12 mouse cellular contexts compared by ENCODE assay signal in genomic region chr3:69524356-69525071, GRCm38 (mm10).
DNase-seq lines count a peak whose midpoint lies in the region; ATAC-seq and TF ChIP-seq lines count a peak whose summit lies in the region.
"Had no signal": no experiment of that assay in that cellular context is flagged by ENCODE, and none has a peak within 500 bp of the region (broad histone marks: within the 10 kb centered on the region; RNA-seq: fewer than 3 reads in every experiment).

No protein-coding gene starts in this region.

- H3K4me1 ChIP-seq in forebrain, embryonic 13.5 days = peaks cover 22% of the 10 kb centered on the region
- no peaks in the 10 kb centered on the region for H3K4me1 ChIP-seq in forebrain, postnatal 0 days (ENCODE audit: insufficient read depth)
- 0 out of 2 replicates have a peak, but pooled peaks cover 13% of the 10 kb centered on the region for H3K4me1 ChIP-seq in stomach, embryonic 14.5 days (ENCODE audit: control insufficient read depth, insufficient read depth, low read length)
- H3K4me1 ChIP-seq in stomach, postnatal 0 days (replicated peaks; ENCODE audit: control insufficient read depth, insufficient read depth) = no peaks in the 10 kb centered on the region
- H3K4me1 ChIP-seq: heart, embryonic 10.5 days had no signal

- TF ChIP-seq CTCF in forebrain, postnatal 0 days (IDR thresholded peaks at IDR 0.05; ENCODE audit: low read depth) = no peak
- no peak for TF ChIP-seq CTCF in stomach, postnatal 0 days (IDR thresholded peaks at IDR 0.05; ENCODE audit: low read depth)

- no peak overlapping the region for H3K9ac ChIP-seq in forebrain, embryonic 13.5 days
- H3K9ac ChIP-seq in forebrain, postnatal 0 days = no peak overlapping the region
- no peak overlapping the region for H3K9ac ChIP-seq in stomach, embryonic 14.5 days (replicated peaks; ENCODE audit: low read depth, low read length)
- no peak overlapping the region for H3K9ac ChIP-seq in stomach, postnatal 0 days (ENCODE audit: low read length)
- H3K9ac ChIP-seq: liver, embryonic 14.5 days had no signal

- no peak for ATAC-seq in forebrain, embryonic 13.5 days
- no peak; the same call in 1 of the 2 replicates for ATAC-seq in forebrain, postnatal 0 days
- no peak for ATAC-seq in stomach, embryonic 14.5 days (ENCODE audit: insufficient number of reproducible peaks, insufficient read depth, low FRiP score, low read depth)
- no peak for ATAC-seq in stomach, postnatal 0 days (ENCODE audit: low FRiP score, low TSS enrichment)
- ATAC-seq: hindbrain, postnatal 0 days had no signal

- no peak for DNase-seq in forebrain, postnatal 0 days
- DNase-seq in stomach, postnatal 0 days (ENCODE audit: low spot score) = no peak
- peak; percentile 35 for DNase-seq in gastrocnemius, postnatal 14 days
- no peak for DNase-seq in embryo, embryonic 9.5 days (ENCODE audit: extremely low spot score)
- DNase-seq in embryo, embryonic 10 days (ENCODE audit: low spot score) = no peak
- DNase-seq in cerebellum, postnatal 14 days = no peak
- DNase-seq: thymus, adult 2 months had no signal

- no peaks in the 10 kb centered on the region for H3K36me3 ChIP-seq in forebrain, embryonic 13.5 days (ENCODE audit: poor library complexity, severe bottlenecking)
- no peaks in the 10 kb centered on the region for H3K36me3 ChIP-seq in forebrain, postnatal 0 days (ENCODE audit: insufficient read depth)
- no peaks in the 10 kb centered on the region for H3K36me3 ChIP-seq in stomach, embryonic 14.5 days (ENCODE audit: control insufficient read depth, insufficient read depth, low read length)
- no peaks in the 10 kb centered on the region for H3K36me3 ChIP-seq in stomach, postnatal 0 days (ENCODE audit: control insufficient read depth, insufficient read depth, low read length)
- H3K36me3 ChIP-seq: heart, embryonic 10.5 days had no signal

- WGBS in forebrain, embryonic 13.5 days = 88% methylated on average over 8 of the region's 8 CpGs
- WGBS in forebrain, postnatal 0 days = 85% methylated on average over 8 of the region's 8 CpGs
- 62% methylated on average over 8 of the region's 8 CpGs for WGBS in stomach, embryonic 14.5 days
- 52% methylated on average over 8 of the region's 8 CpGs for WGBS in stomach, postnatal 0 days

- no peak overlapping the region for H3K4me3 ChIP-seq in forebrain, embryonic 13.5 days
- H3K4me3 ChIP-seq in forebrain, postnatal 0 days (ENCODE audit: low read depth, low read length) = no peak overlapping the region
- no peak overlapping the region for H3K4me3 ChIP-seq in stomach, embryonic 14.5 days (ENCODE audit: low read depth, low read length)
- no peak overlapping the region for H3K4me3 ChIP-seq in stomach, postnatal 0 days (ENCODE audit: low read depth, low read length)
- H3K4me3 ChIP-seq: heart, embryonic 10.5 days had no signal

- no peak overlapping the region for H3K4me2 ChIP-seq in forebrain, embryonic 13.5 days
- no peak overlapping the region for H3K4me2 ChIP-seq in forebrain, postnatal 0 days (ENCODE audit: low read depth)
- no peak overlapping the region for H3K4me2 ChIP-seq in stomach, embryonic 14.5 days (replicated peaks; ENCODE audit: low read depth, low read length)
- H3K4me2 ChIP-seq in stomach, postnatal 0 days (replicated peaks; ENCODE audit: low read depth) = no peak overlapping the region

- 0 out of 2 replicates have a peak overlapping the region, but pooled peaks have one; percentile 25 for H3K27ac ChIP-seq in forebrain, embryonic 13.5 days
- H3K27ac ChIP-seq in forebrain, postnatal 0 days (ENCODE audit: low read depth, low read length) = no peak overlapping the region
- H3K27ac ChIP-seq in stomach, embryonic 14.5 days (ENCODE audit: low read length) = 0 out of 2 replicates have a peak overlapping the region, but pooled peaks have one; percentile 21
- H3K27ac ChIP-seq in stomach, postnatal 0 days (replicated peaks) = no peak overlapping the region
- H3K27ac ChIP-seq: heart, embryonic 10.5 days; hindbrain, postnatal 0 days; liver, embryonic 14.5 days had no signal

- no peak for TF ChIP-seq EP300 in stomach, postnatal 0 days (optimal IDR thresholded peaks at IDR 0.05)

- intact Hi-C loops in gastrocnemius, postnatal 14 days (cut with DNase I; ENCODE audit: low total_unique reads) = no loop called here

- no peaks in the 10 kb centered on the region for H3K27me3 ChIP-seq in forebrain, embryonic 13.5 days
- no peaks in the 10 kb centered on the region for H3K27me3 ChIP-seq in forebrain, postnatal 0 days (ENCODE audit: insufficient read depth, low read length)
- no peaks in the 10 kb centered on the region for H3K27me3 ChIP-seq in stomach, embryonic 14.5 days (ENCODE audit: control insufficient read depth, insufficient read depth, low read length)
- no peaks in the 10 kb centered on the region for H3K27me3 ChIP-seq in stomach, postnatal 0 days (ENCODE audit: control insufficient read depth, insufficient read depth, low read length)

- no peaks in the 10 kb centered on the region for H3K9me3 ChIP-seq in forebrain, embryonic 13.5 days (replicated peaks)
- no peaks in the 10 kb centered on the region for H3K9me3 ChIP-seq in forebrain, postnatal 0 days (ENCODE audit: low read length)
- H3K9me3 ChIP-seq in stomach, embryonic 14.5 days (ENCODE audit: control insufficient read depth, low read depth, low read length) = no peaks in the 10 kb centered on the region
- H3K9me3 ChIP-seq in stomach, postnatal 0 days (ENCODE audit: control insufficient read depth, low read length) = no peaks in the 10 kb centered on the region
- H3K9me3 ChIP-seq: heart, embryonic 10.5 days had no signal

Comparison
In these comparisons a context has a peak if more than half of its experiments do, and no peak if none do; other contexts are left out.
1. H3K27ac ChIP-seq: peak in forebrain, embryonic 13.5 days (single experiment) and stomach, embryonic 14.5 days (single experiment); none in forebrain, postnatal 0 days (single experiment) and stomach, postnatal 0 days (single experiment).